Mouse (Mus musculus) neural tube, embryonic 13.5 days (tissue): Measurements from ENCODE around the gene Arhgap20. TPM values are rescaled to one million over a fixed set of nuclear protein-coding genes. Genes with fewer than 3 reads are reported as not detected.

Experiments
- ATAC-seq: fragments of 200-750 bp; cut with Nextera tagmentation; 2 replicates; pipeline ENCODE4 v1.8.0; 2017; ENCODE audit warnings: low read depth, mild to moderate bottlenecking, moderate TSS enrichment, moderate library complexity
- H3K27ac ChIP-seq: fragments of 300-500 bp; sonication (generic); replicated peaks from 2 replicates; pipeline ENCODE4 v1.5.1; 2015; ENCODE audit warnings: moderate library complexity, mild to moderate bottlenecking, inconsistent platforms
- H3K27me3 ChIP-seq: fragments of 300-500 bp; sonication (generic); 2 replicates; pipeline ENCODE4 v1.6.1; 2015; ENCODE audit warnings: mild to moderate bottlenecking, inconsistent platforms
- H3K36me3 ChIP-seq: fragments of 300-500 bp; sonication (generic); 2 replicates; pipeline ENCODE4 v1.6.1; 2015; ENCODE audit warnings: mild to moderate bottlenecking, inconsistent platforms
- H3K4me1 ChIP-seq: fragments of 300-500 bp; sonication (generic); replicated peaks from 2 replicates; pipeline ENCODE4 v1.6.1; 2015; ENCODE audit warnings: inconsistent platforms
- H3K4me2 ChIP-seq: fragments of 300-500 bp; sonication (generic); 2 replicates; pipeline ENCODE4 v1.6.1; 2015; ENCODE audit warnings: inconsistent platforms, mild to moderate bottlenecking, moderate library complexity
- H3K4me3 ChIP-seq: fragments of 300-500 bp; sonication (generic); 2 replicates; pipeline ENCODE4 v1.5.1; 2015; ENCODE audit warnings: mild to moderate bottlenecking, inconsistent platforms
- H3K9ac ChIP-seq: fragments of 300-500 bp; sonication (generic); 2 replicates; pipeline ENCODE4 v1.6.1; 2015; ENCODE audit warnings: moderate library complexity, mild to moderate bottlenecking, inconsistent platforms
- H3K9me3 ChIP-seq: fragments of 300-500 bp; sonication (generic); 2 replicates; pipeline ENCODE4 v1.6.1; 2016; ENCODE audit warnings: inconsistent platforms
- WGBS: fragments of 180-500 bp; shearing (Covaris S2); methylation state at CpG from one replicate; pipeline ENCODE4 v1.1.7; 2015; 5-methylcytosine and 5-hydroxymethylcytosine counted together
- polyA plus RNA-seq: library from polyadenylated mRNA; unstranded; fragments of >200 nt; fragmentation: Nextera tagmentation; extraction: Ambion mirVana; gene quantifications from 2 replicates; pipeline ENCODE4 v1.2.1, GENCODE M21; 2015

The Arhgap20 gene
- polyA plus RNA-seq, 1 experiment from 2014 or later = 20.9 TPM

GRCm38 (mm10) chr9:51881881-51882280, 116.7 kb downstream of the Arhgap20 start:
- WGBS = 78% methylated on average over 4 of the region's 4 CpGs
- no peak overlapping the region for H3K4me3 ChIP-seq
- no peak overlapping the region for H3K27ac ChIP-seq
- no peak overlapping the region for H3K4me2 ChIP-seq
- no peaks in the 10 kb centered on the region for H3K36me3 ChIP-seq
- H3K4me1 ChIP-seq = peaks cover 6% of the 10 kb centered on the region; the same call in 1 of the 2 replicates
- H3K9ac ChIP-seq = no peak overlapping the region
- ATAC-seq = no peak
- H3K9me3 ChIP-seq = no peaks in the 10 kb centered on the region
- H3K27me3 ChIP-seq = no peaks in the 10 kb centered on the region

DNA sequence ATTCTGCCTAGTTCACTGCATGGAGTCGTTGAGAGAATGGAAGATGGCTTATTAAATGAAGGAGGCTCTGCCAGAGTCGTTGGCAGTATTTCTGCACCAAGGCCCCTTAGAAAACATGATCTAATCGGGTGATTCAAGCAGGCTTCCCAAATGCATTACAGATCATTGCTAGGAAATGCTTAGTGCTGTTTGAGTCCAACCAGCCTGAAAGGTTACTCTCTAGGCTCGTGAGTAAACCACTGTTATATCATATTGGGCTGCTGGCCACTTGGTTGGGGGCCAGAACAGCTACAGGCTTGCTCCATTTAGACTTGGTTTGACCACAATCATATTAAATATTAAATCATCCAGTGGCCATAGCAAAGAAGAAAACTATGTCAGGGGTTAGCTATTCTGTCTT, 118.2 kb downstream of the Arhgap20 start:
- Histone ChIP-seq H3K9me3 (no peaks in the 10 kb centered on the region), H3K4me1 (peaks cover 6% of the 10 kb centered on the region; the same call in 1 of the 2 replicates), H3K9ac (no peak overlapping the region), H3K4me3 (no peak overlapping the region), H3K36me3 (no peaks in the 10 kb centered on the region), H3K4me2 (no peak overlapping the region), H3K27ac (no peak overlapping the region), H3K27me3 (no peaks in the 10 kb centered on the region)
- 79% methylated on average over 4 of the region's 4 CpGs for WGBS
- ATAC-seq = no peak

- Histone ChIP-seq H3K4me3 (no peak overlapping the region), H3K36me3 (no peaks in the 10 kb centered on the region), H3K4me2 (no peak overlapping the region), H3K9ac (no peak overlapping the region), H3K9me3 (no peaks in the 10 kb centered on the region), H3K4me1 (no peaks in the 10 kb centered on the region), H3K27me3 (no peaks in the 10 kb centered on the region), H3K27ac (no peak overlapping the region)
- no peak for ATAC-seq
- 94% methylated on average over 1 of the region's 1 CpGs for WGBS
Measured at GRCm38 (mm10) chr9:51892921-51893320, 127.8 kb downstream of the Arhgap20 start.

Other genes with a start within 250 kb of the Arhgap20 start
- gene Fdx1, start 198.2 kb downstream of the Arhgap20 start, polyA plus RNA-seq = 41.9 and 43.9 TPM in 2 replicates